Mouse (Mus musculus) hematopoietic stem cell, adult 5-6 weeks (primary cell): ENCODE data around the gene Rgs6. TPM values are rescaled to one million over a fixed set of nuclear protein-coding genes. Genes with fewer than 3 reads are reported as not detected.

Experiments
- ATAC-seq, 2 experiments: fragments of 125-278 bp in 1 of 2; replicated peaks in 1 of 2; 2 replicates each; pipeline ENCODE4 v1.8.0; 2016 to 2017; ENCODE audit warnings: inconsistent platforms in 2 of 2, mild to moderate bottlenecking in 2 of 2, moderate number of reproducible peaks in 2 of 2, low read depth in 1 of 2, moderate TSS enrichment in 1 of 2; ENCODE audit not compliant: low FRiP score in 2 of 2, poor library complexity in 2 of 2, severe bottlenecking in 2 of 2, insufficient read depth in 1 of 2, low TSS enrichment in 1 of 2
- total RNA-seq: library from RNA; stranded (forward); fragments of 172-1452, 232-1000 nt; gene quantifications from 2 replicates; pipeline ENCODE4 v1.2.3, GENCODE M21; 2017

Gene Rgs6
- total RNA-seq, 1 experiment from 2014 or later = not detected

DNA sequence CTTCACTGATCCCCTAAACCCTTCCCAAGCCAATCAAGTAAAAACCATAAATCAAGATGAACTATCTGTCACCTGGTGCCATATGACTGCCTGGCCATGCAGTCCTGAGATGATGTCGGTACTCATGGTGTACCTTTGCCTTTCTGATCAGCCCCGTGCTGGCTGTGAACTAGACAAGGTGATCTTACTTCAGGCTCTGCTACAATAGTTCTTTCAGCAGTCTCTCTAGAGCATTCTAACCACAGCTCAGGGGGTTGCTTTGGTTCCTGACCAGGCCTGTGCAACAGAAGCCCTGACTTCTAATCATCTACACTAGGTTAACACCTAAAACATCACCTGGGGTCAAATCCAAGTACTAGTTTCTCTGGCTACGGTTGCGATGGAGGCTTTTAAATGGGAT, 521.4 kb downstream of the Rgs6 start:
- no peak for ATAC-seq

DNA sequence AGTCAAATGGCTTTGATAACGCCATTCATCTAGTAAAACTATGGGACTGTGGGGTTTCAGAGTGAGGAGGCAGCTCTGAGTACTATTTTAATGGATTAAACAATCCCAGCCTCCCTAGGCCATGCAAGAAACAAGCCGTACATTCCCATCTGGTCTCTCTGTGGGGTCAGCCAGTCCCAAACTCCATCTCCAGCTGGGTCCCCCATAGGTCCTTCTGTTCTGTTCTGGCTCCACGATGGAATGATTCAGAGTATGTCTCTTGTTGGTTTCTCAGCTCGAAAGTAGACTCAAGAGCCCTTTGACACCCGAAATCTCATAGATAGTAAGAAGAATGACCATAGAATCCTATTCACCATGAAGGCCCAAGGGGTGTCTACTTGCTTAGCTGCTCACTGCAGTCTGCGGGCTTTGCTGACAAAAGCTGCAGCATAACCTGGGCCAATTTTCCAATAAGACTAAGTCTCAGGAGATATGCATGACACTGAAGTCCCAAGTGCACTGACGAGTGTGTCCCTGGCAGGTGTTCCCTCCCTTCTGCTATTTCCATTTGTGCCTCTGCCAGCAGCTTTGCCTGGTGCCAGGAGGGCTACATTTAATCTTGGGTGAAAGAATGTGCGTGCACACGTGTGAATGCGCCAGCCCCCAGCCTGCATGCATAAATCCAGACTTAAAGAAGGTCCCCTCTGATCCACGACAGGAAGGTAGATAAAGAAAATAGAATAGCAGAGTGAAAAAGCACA, 522.0 kb downstream of the Rgs6 start:
- ATAC-seq = no peak

DNA sequence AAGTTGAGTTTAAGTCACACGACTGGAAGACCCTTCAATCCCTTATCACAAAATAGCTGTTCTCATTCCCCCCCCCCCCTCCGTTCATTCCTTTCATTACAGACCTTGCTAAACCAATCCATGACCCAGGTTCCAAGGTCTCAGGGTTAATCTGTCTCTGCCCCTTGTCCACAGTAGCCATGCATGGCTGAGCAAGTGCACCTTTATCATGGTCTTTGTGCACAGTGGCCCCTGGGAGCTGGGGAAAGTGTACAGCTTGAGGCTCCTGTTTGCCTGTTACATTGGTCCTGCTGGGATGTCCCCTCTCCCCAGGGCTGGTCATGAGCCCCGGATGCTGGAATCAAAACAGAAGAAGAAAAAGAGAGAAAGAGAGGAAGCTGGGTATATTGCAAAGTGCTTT, 522.6 kb downstream of the Rgs6 start:
- no peak for ATAC-seq

DNA sequence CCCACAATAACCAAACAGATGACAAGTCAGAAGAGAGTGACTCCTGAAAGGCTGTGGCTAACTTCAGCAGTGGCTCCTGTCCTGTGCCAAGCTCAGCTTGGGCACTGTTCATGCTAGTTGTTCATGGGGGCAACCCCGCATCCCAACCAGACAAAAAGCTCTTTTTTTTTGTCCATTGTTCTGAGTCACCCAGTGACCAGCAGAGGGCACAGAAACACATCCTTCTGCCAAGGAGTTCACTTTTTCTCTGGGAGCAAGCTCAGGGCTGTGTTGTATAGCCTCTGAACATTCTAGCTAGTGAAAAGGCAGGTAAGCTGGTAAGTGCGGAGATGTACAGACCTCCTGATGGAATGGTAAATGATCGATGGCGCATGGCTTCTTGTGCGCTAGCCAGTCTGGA, 524.2 kb downstream of the Rgs6 start:
- peak; percentile 35 to 43; a peak in 2 of 4 replicates for ATAC-seq

DNA sequence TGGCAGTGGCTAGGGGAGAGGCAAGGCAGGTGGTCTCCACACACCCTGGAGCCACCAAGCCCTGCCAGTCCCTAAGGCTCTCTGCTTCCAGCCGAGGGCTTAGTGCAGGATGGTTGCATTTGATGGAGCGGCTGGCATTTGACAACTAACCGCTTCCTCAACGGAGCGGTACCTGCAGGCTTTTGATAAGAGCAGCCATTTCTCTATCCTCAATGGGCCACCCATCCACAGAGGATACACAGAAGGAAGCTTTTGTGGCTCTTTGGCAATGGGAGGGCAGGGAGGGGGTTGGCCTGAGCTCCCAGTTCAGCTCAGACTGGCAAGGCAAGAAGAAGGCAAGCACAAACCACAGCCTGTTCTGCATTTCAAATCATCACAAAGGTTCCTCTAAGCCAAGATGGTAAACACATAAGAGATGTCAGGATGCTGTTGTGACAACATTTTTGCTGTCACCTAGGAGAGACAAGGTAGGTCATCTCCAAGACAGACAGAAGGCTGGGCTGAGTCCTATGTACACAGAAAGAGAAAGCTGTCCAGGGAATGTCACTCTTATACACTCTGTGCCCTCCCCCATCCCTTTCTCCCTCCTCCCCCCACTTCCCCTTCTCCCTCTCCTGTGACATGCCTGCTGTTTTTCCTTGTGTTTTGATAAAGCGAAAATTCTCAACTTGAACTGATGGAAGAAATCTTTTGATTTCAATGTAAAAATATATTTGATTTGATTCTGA, 525.0 kb downstream of the Rgs6 start:
- peak; percentile 47 to 58; a peak in 3 of 4 replicates for ATAC-seq

DNA sequence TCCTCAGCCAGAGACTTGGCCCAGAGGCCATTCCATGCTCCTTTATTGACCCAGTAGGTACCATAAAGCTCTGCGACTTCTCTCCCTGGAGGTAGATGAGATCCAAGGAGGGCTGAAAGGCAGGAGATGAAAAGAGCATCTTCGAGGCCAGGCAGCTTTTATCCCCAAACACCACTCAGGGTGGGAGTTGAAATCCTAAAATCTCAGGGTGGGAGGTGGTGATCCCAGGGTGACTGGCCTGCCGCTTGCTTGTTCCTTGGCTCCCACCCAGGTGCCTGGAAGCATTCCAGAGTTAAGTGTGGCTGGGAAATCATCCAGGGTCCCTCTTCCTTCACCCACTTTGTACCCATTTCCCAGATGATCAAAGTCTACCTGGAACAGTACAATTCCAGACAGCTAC, 525.9 kb downstream of the Rgs6 start:
- ATAC-seq = no peak

DNA sequence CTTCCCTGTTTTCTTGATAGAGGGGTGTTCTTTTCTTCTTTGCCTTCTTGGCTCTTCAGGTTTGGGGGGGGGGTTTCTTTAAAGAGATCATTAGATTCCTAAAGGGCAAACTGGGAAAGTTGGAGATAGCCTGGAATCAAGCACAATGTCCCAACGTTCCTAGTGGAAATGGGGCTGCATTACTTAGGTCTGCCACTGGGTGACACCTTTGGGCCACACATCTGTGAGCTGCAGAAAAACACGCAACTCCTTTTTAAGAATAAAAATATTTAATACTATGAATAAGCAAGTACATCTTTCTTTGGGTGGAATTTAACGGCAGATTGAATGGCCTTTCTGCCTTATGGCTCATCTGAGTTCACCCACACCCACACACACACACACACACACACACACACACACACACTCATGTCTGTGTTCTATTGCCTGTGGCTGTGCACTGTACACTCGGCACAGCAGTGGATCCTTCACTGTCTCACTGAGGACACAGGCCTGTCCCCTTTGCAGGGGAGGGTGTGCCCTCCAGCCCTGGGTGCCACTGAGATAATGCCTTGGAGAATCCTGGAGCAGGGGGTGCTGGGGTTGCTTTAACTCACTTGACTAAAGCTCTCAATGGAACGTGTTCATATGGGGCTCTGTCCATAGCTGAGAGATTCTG, 526.4 kb downstream of the Rgs6 start:
- ATAC-seq = peak in 1 of 2 experiments; percentile 57; a peak in 2 of 4 replicates

DNA sequence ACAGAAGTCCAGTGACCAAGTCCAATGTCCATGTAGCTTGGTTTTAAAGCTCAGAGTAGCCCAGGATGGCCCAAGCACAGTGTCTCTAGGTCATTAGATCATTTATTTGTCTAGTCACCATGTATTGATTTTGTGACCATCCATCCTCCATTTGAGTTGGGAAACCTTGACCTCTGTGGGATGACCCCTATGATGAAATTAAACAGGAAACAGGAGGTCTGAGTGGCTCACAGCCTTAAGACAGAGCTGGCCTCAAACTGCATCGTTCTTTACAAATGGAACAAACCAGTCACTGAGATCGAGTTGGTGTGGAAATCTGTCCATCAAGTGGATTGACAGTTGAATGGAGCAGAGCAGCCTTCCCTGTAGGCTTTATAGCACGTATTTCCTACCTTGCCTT, 536.0 kb downstream of the Rgs6 start:
- no peak for ATAC-seq

DNA sequence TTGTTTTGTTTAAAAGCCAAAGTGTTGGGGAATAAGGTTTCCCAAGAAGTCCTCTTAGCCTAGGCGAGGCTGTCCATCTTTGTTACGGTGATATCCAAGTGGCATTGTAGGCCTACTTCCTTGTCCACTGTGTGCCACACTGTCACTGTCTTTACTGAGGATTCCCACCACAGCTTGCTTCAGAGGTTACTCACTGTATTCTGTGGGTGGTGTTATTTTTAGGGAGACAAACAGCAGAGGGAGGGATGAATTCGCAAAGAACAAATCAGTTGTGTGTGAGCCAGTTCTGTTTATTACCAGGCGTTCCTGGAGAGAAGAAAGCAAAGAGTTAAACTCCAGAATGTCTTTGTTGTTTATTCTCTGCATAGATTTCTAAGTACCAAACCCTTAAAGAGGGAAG, 537.2 kb downstream of the Rgs6 start:
- no peak for ATAC-seq

DNA sequence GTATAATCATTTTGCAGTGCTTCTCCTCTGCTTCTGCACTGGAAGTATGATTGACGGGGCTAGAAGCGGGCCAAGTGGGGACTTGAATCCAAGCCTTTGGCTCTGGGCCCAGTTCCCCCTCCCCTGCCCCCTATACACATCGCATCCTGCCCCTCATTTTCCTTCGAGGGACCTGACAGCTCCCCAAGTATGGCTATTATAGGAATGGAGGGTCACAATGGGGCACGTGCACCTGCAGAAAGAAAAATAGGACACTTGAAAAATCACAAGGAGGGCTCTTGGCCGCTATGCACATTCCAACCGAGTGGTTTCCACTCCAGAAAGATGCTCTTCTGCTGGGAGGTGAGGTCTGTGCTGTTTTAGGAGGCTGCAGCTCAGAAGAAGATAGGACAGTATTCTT, 538.8 kb downstream of the Rgs6 start:
- ATAC-seq = no peak

DNA sequence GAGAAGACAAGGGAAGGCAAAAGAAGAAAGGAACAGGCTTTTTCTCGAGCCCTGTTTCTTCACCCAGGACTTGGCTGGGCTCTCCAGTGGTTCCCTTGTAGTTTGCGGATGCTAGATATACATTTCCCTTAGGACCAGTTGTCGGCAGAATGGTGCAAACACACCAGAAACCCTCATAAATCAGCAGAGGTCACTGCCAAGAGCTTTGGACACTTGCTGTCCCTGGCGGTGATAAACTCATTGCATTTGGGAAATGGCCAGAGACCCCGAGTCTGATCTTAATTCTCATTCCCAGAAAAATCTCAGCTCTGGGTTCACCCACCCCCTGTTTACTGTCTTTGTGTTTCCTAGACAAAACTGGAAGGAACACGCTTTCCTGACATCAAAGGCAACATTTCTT, 539.9 kb downstream of the Rgs6 start:
- no peak for ATAC-seq

DNA sequence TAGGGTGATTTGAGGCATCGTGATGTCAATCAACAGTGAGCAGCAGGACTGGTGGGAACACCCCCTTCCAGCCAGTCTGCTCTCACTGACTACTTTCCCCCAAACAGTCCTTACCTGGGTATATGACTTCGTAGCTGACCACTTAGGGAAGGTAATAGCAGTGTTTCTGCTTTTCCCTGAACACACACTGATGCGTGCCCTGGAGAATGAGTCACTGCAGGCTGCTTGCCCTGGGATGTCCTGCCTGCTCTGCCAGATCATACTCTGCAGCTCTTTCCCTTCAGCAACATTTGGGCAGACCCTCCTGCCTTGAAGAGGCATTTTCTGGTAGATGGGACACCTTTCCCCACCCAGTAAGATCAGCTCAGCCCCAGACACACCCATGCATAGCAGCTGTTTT, 540.5 kb downstream of the Rgs6 start:
- ATAC-seq = no peak

DNA sequence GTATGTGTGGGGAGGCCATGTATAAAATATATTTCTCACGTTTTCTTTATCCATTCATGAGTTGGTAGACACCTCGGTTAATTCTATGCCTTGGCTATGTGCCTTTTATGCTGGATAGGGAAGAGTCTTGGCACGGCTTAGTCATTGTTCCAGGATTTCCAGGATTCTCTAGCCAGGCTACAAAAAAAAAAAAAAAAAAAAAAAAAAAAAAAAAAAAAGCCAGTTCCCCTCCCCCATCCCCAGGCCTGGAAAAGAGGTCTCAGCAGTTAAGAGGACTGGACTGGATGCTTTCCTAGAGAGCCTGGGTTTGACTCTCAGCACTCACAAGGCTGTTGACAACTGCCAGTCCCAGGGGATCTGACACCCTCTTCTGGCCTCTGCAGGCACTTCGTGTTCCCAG, 543.3 kb downstream of the Rgs6 start:
- ATAC-seq = no peak

DNA sequence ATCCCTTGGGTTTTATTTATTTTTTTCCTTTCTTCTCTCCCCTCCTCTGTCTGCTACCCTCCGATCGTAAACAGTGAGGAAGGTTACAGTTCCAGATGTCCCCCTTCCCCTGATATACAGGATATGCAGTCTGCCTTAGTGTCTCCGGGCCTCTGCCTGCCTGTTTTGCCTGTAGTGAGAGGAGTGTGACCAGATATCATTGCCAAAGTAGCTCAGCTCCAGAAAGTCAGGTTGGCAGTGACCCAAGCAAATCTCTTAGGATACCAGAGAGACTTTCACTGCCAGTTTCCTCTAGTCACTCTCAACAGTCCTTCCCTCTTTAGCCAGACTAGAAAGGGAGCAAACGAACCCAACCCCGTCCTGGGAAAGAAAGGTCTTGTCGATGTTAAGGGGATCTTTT, 545.7 kb downstream of the Rgs6 start:
- ATAC-seq = no peak

DNA sequence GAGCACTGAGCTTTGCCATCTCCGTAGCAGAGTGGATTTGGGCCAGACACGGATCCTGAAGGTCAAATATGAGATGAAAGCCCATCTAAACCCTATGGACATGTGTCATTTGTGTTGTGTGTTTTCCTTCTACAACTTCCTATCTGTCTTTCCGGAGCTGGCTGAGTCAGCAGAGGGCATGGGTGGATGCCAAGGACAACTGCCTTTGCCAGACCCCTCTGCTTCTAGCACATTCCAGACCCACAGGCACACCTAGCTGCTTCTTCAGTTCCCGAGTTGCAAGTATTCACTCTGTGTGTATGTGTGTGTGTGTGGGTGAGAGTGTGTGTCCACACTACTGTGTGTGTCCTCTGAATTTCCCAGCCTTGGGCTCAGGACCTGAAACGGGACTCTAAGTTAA, 547.9 kb downstream of the Rgs6 start:
- no peak for ATAC-seq

DNA sequence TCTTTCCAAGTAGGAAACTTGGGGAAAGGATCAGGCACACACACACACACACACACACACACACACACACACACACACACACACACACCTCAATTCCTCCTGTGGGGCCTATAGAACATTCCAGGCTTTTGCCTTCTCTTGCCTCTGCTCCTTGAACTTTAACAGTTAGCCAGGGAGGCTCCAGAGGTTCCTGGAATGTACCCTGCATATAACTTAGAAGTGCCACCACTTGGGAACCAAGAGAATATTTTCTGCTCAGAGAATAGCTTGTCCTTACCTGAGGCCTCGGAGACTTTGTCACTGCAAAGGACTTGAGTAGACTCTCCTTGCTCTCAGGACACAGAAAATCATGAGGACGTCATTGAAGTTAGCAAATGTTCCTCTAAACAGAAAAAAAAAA, 548.4 kb downstream of the Rgs6 start:
- ATAC-seq = no peak

DNA sequence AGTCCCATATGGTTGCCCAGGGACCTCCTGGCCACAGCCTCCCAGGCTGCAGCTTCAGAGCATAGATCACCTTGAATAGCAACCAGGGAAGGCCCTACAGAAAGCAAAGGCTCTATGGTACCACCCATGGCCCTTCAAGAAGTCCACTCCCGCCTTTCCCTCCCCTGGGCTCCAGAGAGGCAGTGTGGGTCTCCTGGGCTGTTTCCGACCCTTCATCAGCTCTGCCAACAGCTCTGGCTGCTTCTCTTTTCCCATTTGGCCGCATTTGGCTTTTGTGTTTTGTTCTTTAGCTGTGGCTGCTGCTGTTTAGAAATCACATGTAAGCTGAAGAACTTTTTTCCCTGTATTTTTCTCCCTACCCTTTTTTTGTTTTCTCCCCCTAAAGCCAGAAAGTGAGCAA, 548.9 kb downstream of the Rgs6 start:
- no peak for ATAC-seq

DNA sequence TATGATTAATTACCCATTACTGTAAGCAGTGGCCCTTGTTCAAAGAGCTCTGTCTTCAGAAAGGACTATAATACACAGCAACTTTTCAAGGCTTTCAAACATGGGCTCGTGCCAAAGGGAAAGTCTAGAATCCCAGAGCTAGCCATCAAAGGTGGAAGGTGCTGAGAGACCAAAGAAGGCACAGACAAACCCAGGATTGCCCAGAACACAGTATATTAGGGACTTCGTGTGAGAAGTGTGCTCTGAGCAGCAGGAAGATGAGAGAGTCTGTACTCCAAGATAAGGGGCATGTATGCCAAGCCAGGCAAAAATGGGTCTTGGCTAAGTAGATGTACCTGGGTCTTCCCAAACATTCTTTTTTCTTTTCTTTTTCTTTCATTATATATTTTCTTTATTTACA, 553.1 kb downstream of the Rgs6 start:
- peak; percentile 38 to 74; a peak in 3 of 4 replicates for ATAC-seq
